Mouse (Mus musculus) telencephalon, adult 2 months (tissue): ENCODE results near the gene Rbm43.

ENCODE experiments used
- DNase-seq: peaks from one replicate; pipeline ENCODE4 v3.0.0-alpha.2; 2011; ENCODE audit warnings: low read depth, low spot score

The Rbm43 gene

DNA sequence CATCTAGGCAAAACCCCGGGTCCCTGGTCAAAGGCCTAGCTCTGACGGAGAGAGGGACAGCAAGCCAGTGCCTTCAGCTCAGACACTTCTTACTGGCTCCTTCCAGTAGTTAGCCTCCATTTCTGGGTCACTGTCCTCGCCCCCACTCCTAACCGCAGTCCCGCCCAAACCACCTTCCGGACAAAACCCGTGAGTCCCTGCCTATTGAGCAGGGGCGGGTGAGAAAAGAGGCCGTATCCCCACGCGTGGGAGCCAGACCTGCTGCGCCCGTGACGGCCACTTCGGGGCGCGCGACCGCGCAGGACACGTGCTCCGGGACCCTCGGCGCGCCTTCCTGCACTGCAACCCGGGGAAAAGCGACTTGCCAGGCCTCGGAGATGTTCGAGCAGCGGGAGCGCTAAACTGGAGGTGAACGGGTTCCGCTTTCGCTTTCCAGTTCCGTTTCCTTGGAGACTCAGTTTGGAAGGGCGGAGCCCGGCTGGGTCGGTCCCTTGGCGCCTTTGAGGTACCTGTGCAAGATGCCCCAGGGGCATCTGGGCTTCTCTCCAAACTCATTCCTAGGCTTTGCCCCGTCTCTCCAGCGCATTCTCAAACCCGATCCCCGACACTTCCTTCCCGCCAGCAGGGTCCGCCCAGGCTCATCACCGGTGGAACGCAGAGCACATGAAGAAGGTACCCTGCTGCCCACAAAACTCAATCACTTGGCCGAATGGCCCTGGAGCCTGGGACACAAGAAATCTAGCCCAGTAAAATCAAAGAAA is at the start of gene Rbm43:
Gene Rbm43, minus strand, starts transcription at position 590 of the 761 bp plus-strand sequence.
- peak; percentile 41 for DNase-seq

GRCm38 (mm10) chr2:51982288-51982687 is 47.3 kb upstream of the Rbm43 start:
- DNase-seq, result no peak

GRCm38 (mm10) chr2:51981630-51982029 is 46.7 kb upstream of the Rbm43 start:
- no peak for DNase-seq

DNA sequence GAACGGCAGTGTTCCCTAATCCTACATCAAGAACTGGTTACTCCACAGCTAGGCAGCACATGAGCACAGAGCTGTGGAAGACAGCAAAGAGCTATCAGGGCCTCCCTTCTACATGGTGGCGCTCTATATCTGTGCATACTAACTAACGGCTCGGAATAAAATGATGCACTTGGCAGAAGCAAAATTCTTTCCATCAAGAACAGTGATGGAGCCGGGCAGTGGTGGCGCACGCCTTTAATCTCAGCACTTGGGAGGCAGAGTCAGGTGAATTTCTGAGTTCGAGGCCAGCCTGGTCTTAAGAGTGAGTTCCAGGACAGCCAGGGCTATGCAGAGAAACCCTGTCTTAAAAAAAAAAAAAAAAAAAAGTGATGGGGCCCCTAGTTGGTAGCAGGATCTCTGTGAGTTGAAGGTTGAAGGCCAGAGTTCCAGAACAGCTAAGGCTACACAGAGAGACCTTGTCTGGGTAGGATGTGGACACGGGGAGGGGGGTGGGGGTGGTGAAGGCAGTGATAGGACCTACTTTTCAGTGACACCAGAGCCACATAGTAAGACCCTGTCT is 38.5 kb upstream of the Rbm43 start, which contains the start of gene Nmi:
Gene Nmi, minus strand, starts transcription at position 85 of the 559 bp plus-strand sequence.
- DNase-seq, result peak; percentile 16

- peak; percentile 11 for DNase-seq
These were observed 37.9 kb upstream of the Rbm43 start for GRCm38 (mm10) chr2:51972641-51973409.

DNA sequence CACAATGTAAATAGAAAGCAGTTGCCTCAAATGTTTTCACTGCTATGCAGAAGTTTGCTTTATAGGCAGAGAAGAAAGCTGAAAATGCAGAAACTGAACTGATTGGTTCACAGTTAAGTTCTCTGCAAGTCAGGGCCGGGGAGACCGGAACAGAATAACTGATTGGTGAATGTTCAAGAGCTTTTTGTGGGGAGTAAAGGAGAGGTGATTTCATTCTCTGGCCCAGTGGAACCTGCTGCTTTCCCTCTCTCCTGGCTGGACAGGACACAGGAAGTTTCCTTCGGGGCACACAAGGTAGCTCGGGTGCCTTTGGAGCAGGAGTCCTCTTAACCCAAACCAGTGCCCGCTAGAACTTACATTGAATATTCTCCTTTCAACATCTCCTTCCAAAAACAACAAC is 37.2 kb upstream of the Rbm43 start:
- no peak for DNase-seq

DNA sequence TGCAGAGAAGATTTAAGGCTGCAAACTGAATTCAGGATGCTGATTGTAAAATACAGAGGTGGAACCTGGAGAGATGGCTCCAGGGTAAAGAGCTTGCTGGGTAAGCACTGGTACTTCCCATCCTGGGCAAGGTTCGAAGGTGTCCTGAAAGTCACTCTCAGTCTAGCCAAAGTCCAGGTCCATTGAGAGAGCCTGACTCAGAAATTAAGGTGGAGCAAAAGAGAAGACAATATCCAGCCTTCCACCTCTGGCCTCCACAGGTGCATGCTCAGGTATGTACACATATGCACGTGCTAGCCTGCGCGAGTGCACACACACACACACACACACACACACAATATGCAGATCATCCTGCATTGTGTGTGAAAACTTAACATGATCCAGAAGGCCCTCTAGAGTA is 35.9 kb upstream of the Rbm43 start:
- no peak for DNase-seq

DNA sequence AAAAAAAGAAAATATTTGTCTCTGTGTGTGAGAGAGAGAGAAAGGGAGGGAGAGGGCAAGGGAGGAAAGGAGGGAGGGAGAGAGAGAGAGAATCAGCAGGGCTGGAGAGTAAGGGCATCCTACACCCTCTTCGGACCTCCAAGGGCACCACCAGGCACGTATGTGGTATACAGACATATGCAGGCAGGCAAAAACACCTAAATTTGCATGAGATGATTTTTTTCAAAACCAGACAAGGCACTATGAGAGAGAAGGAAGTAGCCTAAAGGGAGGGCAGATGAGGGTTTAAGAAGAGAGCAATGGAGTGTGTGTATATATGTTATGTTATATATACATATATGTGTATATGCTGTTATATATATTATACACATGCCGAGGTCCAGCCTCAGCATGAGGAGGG is 32.3 kb upstream of the Rbm43 start:
- DNase-seq, result no peak

DNA sequence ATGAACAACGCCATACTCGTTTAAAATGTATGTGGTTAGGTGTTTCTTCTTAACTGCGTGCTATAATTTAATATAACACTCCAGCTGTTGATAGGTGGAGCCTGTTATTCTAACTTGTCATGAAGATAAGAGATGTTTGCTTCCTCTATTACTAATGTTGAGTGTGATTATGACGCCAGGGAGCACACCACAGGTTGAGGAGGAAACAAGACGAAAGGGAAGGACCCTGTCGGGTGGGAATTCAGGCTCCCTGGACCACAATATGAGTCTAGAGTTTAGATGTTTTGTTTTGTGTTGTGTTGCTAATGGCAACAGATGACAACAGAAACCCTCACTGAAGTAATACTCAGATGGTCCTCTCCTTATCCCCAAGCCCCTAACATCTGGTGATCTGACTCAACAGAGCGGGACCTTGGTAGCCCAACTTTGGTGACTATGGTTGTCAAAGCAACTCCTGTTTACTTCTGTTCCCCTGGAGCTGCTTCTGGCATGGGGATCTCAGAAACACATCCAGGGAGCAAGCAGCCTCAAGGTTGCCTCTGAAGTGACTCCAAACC is 18.8 kb upstream of the Rbm43 start:
- no peak for DNase-seq

DNA sequence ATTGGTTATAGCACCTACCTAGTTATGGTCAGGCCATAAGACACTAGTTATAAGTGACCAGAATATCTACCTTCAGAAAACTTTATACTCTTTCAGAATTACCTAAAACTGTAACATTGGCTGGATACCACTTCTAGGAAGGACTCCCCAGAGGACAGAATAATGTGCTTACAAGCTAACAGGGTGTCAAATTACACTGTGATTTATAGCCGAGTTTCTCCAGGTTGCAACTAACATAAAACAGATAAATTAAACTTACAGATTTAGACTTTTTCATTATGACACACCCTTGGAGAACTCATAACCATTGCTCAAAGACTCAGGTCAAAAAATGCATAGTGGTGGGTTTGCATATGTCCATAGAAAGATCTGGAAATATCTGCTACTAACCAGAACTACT is 15.9 kb upstream of the Rbm43 start:
- DNase-seq, result no peak

- DNase-seq, result no peak
These were observed 13.3 kb upstream of the Rbm43 start for GRCm38 (mm10) chr2:51948105-51948830.

- no peak for DNase-seq
These were observed 10.8 kb upstream of the Rbm43 start for GRCm38 (mm10) chr2:51945812-51946211.

DNA sequence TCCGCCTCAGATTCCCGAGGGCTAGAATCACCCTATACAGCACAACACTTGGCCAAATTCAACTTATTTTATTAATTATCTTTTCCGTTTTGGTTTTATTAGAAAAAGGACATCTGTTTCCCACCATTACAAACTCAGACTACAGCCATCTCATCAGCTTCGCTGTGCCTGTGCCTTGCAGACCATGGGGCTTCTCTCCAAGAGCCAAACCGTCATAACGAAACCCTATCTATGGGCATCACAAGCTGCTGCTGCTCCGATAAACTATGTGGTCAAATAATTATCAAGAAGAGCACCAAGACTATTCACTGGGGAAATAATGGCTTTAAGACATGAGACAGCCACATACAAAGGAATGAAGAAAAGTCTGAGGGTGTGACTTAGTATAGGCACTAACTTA is 6.9 kb upstream of the Rbm43 start:
- DNase-seq, result no peak

DNA sequence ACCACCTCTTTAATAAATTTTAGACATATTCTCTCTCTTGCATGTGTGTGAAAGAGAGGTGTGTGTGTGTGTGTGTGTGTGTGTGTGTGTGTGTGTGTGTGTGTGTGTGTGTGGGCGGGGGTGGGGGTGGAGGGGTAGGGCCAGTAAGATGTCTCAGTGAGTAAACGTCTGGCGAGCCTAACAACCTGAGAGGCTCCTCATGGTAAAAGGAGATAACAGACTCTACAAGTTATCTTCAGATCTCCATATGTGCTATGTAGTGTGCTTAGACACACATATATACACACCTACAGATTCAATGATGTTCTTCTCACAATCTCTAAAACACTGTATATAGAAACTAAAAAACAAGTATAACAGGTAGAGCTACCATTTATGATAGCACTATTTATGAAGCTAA is 3.8 kb upstream of the Rbm43 start:
- no peak for DNase-seq

GRCm38 (mm10) chr2:51937004-51937403 is 2.0 kb upstream of the Rbm43 start:
- no peak for DNase-seq

DNA sequence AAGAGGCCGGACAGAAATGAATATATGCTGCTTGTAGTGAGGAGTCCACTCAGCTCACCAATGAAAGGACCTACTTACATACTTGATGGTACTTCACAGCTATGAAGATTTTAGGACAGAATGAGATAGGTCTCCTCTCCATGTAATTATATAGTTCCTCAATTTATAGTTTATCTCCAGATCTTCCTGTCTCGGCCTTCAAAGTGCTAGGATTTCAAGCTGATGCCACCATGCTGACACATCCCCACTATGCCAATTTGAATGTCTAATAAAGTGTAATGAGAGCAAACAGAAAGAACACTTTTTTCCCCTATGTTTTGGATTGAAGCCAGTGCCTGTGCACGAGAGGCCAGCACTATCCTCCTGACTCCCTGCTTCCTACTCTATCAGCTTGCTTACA is 1.6 kb upstream of the Rbm43 start:
- no peak for DNase-seq

DNA sequence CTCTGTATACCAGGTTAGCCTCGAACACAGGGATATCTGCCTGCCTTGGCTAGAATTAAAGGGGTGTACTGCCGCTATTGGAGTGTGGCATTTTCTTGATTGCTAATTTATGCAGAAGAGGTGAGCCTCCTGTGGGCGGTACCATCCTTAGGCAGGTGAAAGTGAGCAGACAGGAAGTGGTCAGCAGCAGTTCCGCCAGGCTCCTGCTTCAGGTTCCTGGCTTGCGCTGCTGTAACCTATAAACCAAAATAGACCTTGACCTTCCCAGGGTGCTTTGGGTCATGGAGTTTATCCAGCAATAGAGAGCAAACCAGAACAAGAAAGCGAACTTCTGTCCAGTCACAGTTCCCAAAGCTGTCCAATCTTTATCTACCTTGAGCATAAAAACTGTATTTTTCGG is 958 bp upstream of the Rbm43 start:
- no peak for DNase-seq

GRCm38 (mm10) chr2:51933341-51934134 is 1.4 kb downstream of the Rbm43 start:
- no peak for DNase-seq

DNA sequence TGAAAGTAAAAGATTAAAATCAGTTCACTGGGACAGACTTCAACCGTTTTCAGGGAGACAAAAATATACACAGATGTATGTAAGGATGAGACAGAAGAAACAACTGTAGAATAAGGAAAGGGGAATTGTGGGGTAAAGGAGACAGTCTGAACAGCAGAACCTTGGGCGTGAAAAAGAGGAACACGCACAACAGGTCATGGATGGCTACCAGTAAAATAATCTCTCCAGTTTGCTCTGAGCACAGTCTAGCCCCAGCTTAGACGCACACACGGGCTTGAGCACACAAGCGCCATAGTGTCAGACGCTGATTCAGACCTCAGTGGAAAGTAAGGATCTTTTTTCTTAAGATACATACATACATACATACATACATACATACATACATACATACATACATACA is 3.7 kb downstream of the Rbm43 start:
- DNase-seq, result no peak

DNA sequence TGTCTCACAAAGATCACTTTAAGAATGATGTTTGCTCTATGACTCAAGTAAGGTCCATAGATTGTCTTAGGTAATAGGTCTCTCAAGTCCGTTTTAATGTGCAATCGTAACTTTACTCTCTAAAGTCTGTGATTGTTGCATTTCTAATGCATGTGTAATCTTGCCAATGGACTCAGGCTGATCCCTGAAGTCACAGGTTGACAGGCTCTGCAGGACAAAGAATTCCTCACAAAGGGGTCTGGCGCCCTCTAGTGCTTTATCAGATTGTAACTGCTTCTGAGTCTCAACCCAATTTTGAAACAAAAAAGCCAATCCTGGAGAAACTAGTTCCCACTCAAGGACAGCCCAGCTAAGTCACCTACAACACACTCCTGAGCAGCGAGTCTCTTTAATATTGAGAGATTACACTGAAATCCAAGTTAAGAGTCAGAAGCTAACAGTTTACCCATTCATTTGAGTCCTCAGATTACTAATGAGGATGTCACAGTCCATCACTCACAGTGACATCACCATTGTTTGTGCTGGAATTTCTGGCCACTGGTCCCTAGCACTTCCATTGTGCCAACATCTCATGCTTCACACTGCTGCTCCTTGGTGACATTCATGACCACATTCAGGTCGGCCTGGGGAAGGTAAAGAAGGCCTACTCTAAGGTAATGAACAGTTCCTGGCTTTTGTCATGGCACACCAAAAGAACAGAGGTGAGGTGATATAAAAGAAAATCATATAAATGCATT is 19.9 kb downstream of the Rbm43 start:
- DNase-seq, result peak; percentile 60
